Mouse (Mus musculus): ENCODE results near the gene Hist1h3a. TPM values are rescaled to one million over a fixed set of nuclear protein-coding genes. Genes with fewer than 3 reads are reported as not detected.

The Hist1h3a gene
- total RNA-seq, 2 experiments from 2014 or later = 27.5 to 33.9 TPM

Small RNA genes within 50 kb of the gene (microRNA-seq; reads per million reads assigned to microRNA genes)
- 0 reads per million in 2 experiments for gene Gm44314
- 0 reads per million in 2 experiments for gene Gm44484

Other genes starting within 250 kb of the Hist1h3a start
- gene Hist1h4h, start 231.3 kb downstream of the Hist1h3a start, total RNA-seq (2021) = 100 to 1,000 TPM; 331 to 357 TPM
- gene Hist1h2af, start 228.5 kb downstream of the Hist1h3a start, total RNA-seq (2021) = 1 to 10 TPM in 1 of 2 experiments, not detected in 1; 3.0 TPM
- 1 to 10 TPM; 2.1 to 4.9 TPM for gene Hist1h3g, start 227.0 kb downstream of the Hist1h3a start, total RNA-seq (2021)
- under 1 TPM; 0.43 to 0.54 TPM for gene Hist1h2bh, start 219.0 kb downstream of the Hist1h3a start, total RNA-seq (2021)
- gene Hist1h3f, start 218.3 kb downstream of the Hist1h3a start, total RNA-seq (2021) = 10 to 100 TPM; 15.1 to 16.5 TPM
- 100 to 1,000 TPM; 135 to 161 TPM for gene Hist1h4f, start 210.7 kb downstream of the Hist1h3a start, total RNA-seq (2021)
- 1 to 10 TPM; 3.1 to 4.0 TPM for gene Hist1h1d, start 209.1 kb downstream of the Hist1h3a start, total RNA-seq (2021)
- 10 to 100 TPM; 39.8 to 44.6 TPM for gene Hist1h3e, start 200.0 kb downstream of the Hist1h3a start, total RNA-seq (2021)
- gene Hist1h2ae, start 191.2 kb downstream of the Hist1h3a start, total RNA-seq (2021) = 1 to 10 TPM; 3.9 to 8.2 TPM
- 10 to 100 TPM; 58.3 to 66.2 TPM for gene Hist1h2bg, start 191.0 kb downstream of the Hist1h3a start, total RNA-seq (2021)
- gene Hist1h2bf, start 188.2 kb downstream of the Hist1h3a start, total RNA-seq (2021) = 10 to 100 TPM; 24.1 to 24.2 TPM
- gene Hist1h2ad, start 188.0 kb downstream of the Hist1h3a start, total RNA-seq (2021) = 1 to 10 TPM; 3.8 to 7.1 TPM
- gene Hist1h3d, start 186.6 kb downstream of the Hist1h3a start, total RNA-seq (2021) = 10 to 100 TPM; 11.8 to 13.6 TPM
- 100 to 1,000 TPM; 152 to 153 TPM for gene Hist1h4d, start 180.8 kb downstream of the Hist1h3a start, total RNA-seq (2021)
- 10 to 100 TPM; 10.2 to 11.3 TPM for gene Hist1h2be, start 141.3 kb downstream of the Hist1h3a start, total RNA-seq (2021)
- 10 to 100 TPM; 41.8 to 45.0 TPM for gene Hist1h1e, start 139.8 kb downstream of the Hist1h3a start, total RNA-seq (2021)
- 1 to 10 TPM; 2.3 to 3.4 TPM for gene Hist1h2ac, start 78.4 kb downstream of the Hist1h3a start, total RNA-seq (2021)
- 10 to 100 TPM; 53.5 to 63.1 TPM for gene Hist1h2bc, start 78.2 kb downstream of the Hist1h3a start, total RNA-seq (2021)
- gene Hist1h1t, start 66.6 kb downstream of the Hist1h3a start, total RNA-seq (2021) = not detected
- 100 to 1,000 TPM; 104 to 112 TPM for gene Hist1h4c, start 63.9 kb downstream of the Hist1h3a start, total RNA-seq (2021)
- 1 to 10 TPM; 4.1 to 4.2 TPM for gene Hfe, start 51.5 kb downstream of the Hist1h3a start, total RNA-seq (2021)
- 10 to 100 TPM; 47.0 to 47.3 TPM for gene Hist1h1c, start 23.6 kb downstream of the Hist1h3a start, total RNA-seq (2021)
- gene Hist1h3c, start 16.8 kb downstream of the Hist1h3a start, total RNA-seq (2021) = under 1 TPM; 0.62 to 0.63 TPM
- 10 to 100 TPM; 15.7 to 19.5 TPM for gene Hist1h2bb, start 15.7 kb downstream of the Hist1h3a start, total RNA-seq (2021)
- 10 to 100 TPM; 28.1 to 35.2 TPM for gene Hist1h2ab, start 11.3 kb downstream of the Hist1h3a start, total RNA-seq (2021)
- 1 to 10 TPM; 7.6 to 9.4 TPM for gene Hist1h3b, start 10.1 kb downstream of the Hist1h3a start, total RNA-seq (2021)
- gene Hist1h4b, start 5.4 kb downstream of the Hist1h3a start, total RNA-seq (2021) = 10 to 100 TPM; 73.0 to 74.7 TPM
- 10 to 100 TPM; 42.9 to 49.4 TPM for gene Hist1h4a, start 1.2 kb downstream of the Hist1h3a start, total RNA-seq (2021)
- 10 to 100 TPM; 15.7 to 16.5 TPM for gene Hist1h1a, start 1.3 kb upstream of the Hist1h3a start, total RNA-seq (2021)
- gene Trim38, start 7.5 kb upstream of the Hist1h3a start, total RNA-seq (2021) = not detected
- gene Slc17a2, start 44.6 kb upstream of the Hist1h3a start, total RNA-seq (2021) = not detected
- not detected for gene Slc17a3, start 77.0 kb upstream of the Hist1h3a start, total RNA-seq (2021)
- not detected for gene Slc17a1, start 105.4 kb upstream of the Hist1h3a start, total RNA-seq (2021)
- not detected for gene Slc17a4, start 152.6 kb upstream of the Hist1h3a start, total RNA-seq (2021)
- gene Hist1h2ba, start 171.8 kb upstream of the Hist1h3a start, total RNA-seq (2021) = not detected
- not detected for gene Hist1h2aa, start 172.1 kb upstream of the Hist1h3a start, total RNA-seq (2021)
- 1 to 10 TPM; 1.7 to 3.6 TPM for gene Scgn, start 228.8 kb upstream of the Hist1h3a start, total RNA-seq (2021)